Mouse (Mus musculus) gonadal fat pad, adult 2 months (tissue): ENCODE measurements around the gene Adamts16. TPM values are rescaled to one million over a fixed set of nuclear protein-coding genes. Genes with fewer than 3 reads are reported as not detected.
A peak's percentile ranks its signal among the peaks of the same experiment; 100 is the strongest.

Experiments
- DNase-seq: peaks from one replicate; pipeline ENCODE4 v3.0.0-alpha.2; 2012; ENCODE audit warnings: low read depth
- polyA plus RNA-seq: library from polyadenylated mRNA; depleted of rRNA; stranded (reverse); fragments of >200 nt; gene quantifications from 2 replicates; pipeline ENCODE4 v1.2.3, GENCODE M21; 2012; rRNA removed

The Adamts16 gene
- polyA plus RNA-seq, 1 experiment = 1.1 TPM

DNA sequence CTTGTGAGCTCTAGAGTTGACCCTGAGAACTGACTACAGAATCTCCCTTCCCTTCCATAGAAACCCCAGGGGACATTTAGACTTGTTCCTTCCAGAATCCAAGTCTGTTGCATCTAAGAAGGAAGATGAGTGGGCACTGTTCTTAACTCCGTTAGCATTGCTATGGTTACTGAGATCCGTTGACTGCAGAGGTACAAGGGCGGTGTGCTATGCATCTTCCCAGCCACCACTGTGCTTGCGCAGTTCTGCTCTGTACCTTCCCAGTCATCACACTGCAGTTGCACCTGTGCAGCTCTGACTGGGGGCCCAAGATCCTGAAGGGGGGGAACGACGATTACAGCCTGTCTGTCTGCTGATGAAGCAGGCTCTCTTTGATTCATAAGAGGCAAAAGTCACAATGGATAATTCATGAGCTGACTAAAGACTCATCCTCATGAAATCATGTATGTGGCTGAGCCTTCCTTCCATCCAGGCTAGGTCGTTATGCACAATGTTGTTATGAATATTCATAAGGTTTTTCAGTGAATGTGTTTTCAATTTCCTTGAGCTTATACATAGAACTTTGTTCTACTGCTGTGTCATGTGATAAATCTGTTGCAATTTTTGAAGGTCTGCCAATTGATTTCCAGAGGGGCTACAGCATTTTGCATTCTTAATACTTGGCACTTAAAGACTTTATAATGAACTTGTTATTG lies 127.4 kb downstream of the Adamts16 start:
- DNase-seq = no peak

DNA sequence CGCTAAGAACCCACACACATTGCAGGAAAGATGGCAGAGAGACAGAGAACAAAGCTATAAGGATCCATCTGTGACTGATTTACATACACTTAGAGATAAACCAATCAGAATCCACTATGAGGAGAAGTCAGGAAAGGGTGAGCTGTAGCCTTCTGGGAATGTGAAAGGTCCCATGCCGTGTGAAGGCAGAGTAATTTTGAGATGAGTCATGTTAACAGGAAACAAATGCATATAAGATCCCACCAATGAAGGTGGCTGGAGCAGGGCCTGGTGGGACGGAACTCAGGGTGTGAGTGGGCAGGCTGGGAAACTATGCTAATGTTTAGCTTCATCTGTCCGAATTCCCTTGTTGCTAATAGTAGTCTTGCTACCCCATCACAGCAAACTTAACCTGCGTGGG lies 128.3 kb downstream of the Adamts16 start:
- DNase-seq = no peak

DNA sequence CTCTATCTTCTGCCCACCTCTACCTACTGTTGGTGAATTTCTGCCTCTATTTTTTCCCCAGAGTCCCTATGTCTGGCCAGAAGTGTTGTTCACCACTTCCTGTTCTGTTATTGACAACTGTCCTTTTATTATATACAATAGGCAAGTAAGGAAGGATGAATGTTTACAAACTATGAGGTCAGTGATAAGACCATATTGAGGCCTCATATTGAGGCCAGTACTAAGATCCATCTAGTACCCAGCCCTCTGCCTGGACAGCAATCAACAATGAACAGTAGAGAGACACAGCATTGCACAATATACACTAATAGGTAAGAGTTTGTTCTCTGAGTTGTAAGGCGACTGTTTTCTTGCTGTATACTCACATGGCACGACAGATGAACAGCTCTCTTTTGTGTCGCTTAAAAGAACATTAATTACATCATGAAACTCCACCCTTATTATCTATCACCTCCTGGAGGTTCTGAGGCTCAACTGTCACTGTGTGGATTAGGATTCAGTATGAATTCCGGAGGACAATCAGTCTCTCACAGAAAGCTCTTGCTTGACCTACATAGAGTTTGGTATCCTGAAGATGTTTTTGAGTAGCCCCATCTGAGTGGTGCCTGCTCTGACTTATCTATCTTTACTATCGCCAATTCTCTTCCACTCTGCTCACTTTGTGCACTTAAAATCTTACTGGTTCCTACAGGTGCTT lies 134.3 kb downstream of the Adamts16 start:
- no peak for DNase-seq

DNA sequence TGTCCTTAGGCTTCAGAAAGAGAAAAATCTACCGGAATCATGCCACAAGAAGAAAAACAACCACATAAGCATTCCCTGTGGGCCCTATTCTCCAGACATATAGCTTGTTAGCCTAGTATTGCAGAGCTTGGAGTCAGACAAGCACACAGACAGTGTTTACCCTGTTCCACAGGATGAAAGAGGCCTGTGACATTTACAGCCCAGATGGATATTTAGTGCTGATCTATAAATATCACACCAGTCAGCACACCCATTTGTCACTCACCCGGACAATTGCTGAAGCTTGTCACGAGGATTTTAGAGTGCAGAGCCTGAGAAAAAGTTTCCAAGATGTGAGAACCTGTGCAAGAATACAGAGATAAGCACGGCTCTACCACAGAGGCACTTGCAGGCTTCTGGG lies 138.7 kb downstream of the Adamts16 start:
- no peak for DNase-seq

DNA sequence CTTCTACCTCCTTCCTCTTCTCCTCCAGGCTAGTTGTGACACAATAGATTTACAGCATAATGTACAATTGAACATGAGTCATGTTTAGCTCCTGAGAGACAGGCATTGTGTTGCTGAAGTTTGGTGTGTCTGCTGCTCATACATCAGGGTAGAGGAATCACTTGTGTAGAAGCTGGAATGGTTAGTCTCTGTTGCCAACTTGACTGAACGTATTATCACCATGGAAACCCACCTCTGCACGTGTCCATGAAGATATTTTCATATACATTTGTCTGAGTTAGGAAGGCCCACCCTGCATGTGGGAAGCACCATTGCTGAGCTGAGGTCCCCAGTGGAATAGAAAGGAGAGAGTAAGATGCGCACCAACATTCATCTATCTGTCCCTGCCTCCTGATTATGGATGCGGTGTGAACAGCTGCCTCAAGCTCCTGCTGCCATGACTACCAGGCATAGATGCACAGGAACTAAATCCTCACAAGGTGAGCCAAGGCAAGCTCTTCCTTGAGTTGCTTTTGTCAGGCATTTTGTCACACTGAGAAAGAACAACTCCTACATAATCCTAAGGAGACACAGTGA lies 142.7 kb downstream of the Adamts16 start:
- DNase-seq = no peak

DNA sequence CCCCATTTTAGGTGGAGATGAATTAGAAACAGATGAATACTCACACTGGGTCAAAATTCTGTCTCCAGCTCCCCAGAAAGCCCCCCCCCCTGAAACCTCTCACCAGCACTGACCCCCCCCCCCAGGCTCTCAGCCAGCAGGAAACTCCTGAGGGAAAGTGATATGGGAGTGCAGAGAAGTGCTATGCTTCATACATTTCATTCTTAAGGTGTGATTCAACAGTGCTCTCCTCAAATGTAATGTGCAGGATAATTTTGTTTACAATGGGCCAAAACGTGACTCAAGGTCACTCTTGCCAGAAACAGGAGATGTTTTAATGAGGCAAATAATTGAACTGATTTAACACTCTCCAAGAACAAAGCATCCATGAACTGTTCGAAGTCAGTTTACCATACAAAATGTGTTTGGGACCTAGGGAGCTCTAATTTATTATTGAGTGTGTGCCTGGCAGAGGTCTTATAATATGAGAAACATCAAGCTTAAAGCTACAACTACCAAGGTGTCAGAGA lies 152.1 kb downstream of the Adamts16 start:
- no peak for DNase-seq

DNA sequence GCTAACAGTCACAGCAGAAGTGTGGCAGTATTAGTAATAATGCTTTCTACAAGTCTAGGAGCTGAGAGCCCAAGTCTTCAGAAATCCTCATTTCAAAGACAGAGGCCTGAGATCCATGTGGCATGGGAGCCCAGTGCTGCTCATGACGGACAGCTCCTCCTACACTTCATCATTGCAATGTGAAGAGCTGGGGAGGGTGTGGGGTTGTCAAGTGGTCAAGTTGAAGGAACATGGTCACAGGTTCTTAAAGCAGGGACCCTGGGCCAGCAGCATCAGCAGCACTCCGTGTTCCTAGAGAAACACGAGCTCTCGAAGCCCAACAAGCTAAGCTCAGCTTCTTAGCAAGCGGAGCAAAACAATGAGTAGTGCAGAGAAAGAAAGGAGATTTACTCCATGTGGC lies 155.8 kb downstream of the Adamts16 start:
- no peak for DNase-seq

DNA sequence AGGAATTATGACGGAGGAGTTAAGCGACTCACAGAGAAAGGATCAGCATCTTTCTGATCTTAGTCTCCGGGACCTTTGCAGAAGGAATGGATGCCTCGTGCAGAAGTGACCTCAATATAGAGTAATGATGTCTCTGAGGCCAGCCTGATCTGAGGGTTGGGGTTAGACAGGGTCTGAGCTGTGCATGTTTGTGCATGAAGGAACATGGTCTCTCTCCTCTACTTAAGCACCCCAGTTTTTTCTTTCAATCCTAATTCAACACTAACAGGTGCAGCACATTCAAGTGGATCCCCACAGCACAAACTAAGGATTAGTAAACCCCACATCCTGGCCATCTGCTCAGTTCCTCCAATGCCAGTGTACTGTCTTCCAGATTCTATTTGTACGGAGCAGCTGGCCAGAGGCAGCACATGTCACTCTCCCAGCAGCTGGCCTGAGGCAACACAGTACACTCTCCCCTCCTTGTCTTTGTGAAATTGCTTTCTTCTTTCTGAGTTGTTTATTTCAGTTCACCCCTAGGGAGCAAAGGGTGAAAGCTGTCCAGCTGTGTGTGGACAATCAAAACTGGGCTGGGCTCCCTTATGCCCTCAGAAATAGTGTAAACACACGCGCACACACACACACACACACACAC lies 156.5 kb downstream of the Adamts16 start:
- no peak for DNase-seq

DNA sequence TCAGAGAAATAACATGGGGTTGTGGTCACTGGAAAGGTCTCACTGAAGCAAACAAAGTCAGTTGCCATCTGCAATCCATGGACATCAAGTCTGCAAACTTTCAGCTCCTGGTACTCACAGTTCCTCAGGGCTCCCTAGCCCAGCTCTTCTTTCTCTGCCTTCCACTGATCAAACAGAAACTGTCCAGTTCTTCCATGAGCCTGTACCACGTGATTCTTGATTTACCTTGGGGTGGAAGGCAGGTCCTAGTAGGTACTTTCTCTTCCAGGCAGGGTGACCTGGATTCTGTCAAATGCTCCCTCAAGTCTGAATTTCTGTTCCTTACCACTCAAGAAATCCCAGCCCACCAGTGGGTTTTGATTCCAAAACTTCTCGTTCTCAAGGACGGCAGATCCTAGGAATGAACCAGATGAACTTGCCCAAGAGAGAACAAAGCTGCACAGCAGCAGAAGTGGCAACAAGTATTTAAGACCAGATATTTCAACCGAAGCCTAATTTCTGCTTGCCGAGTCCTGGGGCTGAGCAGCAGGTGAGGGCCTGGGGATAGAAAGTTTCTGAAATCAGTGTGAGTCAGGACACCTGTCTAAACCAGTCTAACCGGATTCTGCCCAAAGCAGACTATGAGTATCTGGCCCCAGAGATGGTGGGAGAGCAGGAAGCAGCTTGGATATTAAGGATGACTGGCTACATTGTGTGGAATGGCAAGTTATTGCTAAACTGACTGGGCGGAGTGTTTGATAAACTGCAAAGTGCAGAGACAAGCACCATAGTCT lies 160.0 kb downstream of the Adamts16 start:
- DNase-seq = peak; percentile 77

DNA sequence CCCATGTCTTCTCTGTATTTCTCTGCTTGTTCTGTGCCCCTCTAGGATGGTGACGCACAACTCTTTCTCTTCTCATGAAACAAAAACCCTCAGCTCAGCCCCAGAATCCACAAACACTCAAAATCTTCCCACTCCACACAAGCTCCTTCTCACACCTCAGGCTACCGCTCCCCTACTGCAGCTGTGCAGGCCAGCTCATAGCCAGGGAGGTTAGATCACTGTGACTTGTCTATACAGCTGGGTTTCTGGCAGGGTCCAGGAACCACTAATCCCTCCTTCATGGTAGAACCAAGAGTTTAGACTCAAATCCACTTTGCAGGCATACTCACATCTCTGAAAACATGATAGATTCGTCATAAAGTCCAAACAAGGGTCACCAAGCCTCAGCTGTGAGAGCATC lies 161.3 kb downstream of the Adamts16 start:
- DNase-seq = no peak

Other genes starting within 250 kb of the Adamts16 start
- gene Ice1, start 204.2 kb downstream of the Adamts16 start, polyA plus RNA-seq = 22.5 and 24.2 TPM in 2 replicates